Mouse (Mus musculus) forebrain, embryonic 13.5 days (tissue): ENCODE results near the gene Ppm1l. TPM values are rescaled to one million over a fixed set of nuclear protein-coding genes. Genes with fewer than 3 reads are reported as not detected.

Experiments
- ATAC-seq: fragments of 200-750 bp; cut with Nextera tagmentation; 2 replicates; pipeline ENCODE4 v1.8.0; 2017
- H3K27ac ChIP-seq: fragments of 300-500 bp; sonication (generic); 2 replicates; pipeline ENCODE4 v1.5.1; 2015; ENCODE audit warnings: inconsistent platforms, mild to moderate bottlenecking, moderate library complexity
- H3K27me3 ChIP-seq: fragments of 300-500 bp; sonication (generic); 2 replicates; pipeline ENCODE4 v1.6.1; 2015; ENCODE audit warnings: mild to moderate bottlenecking, inconsistent platforms
- H3K36me3 ChIP-seq: fragments of 300-500 bp; sonication (generic); 2 replicates; pipeline ENCODE4 v1.6.1; 2015; ENCODE audit warnings: mild to moderate bottlenecking, inconsistent platforms; ENCODE audit not compliant: poor library complexity, severe bottlenecking
- H3K4me1 ChIP-seq: fragments of 300-500 bp; sonication (generic); 2 replicates; pipeline ENCODE4 v1.6.1; 2015; ENCODE audit warnings: inconsistent platforms
- H3K4me2 ChIP-seq: fragments of 300-500 bp; sonication (generic); 2 replicates; pipeline ENCODE4 v1.6.1; 2015; ENCODE audit warnings: inconsistent platforms, mild to moderate bottlenecking, moderate library complexity
- H3K4me3 ChIP-seq: fragments of 300-500 bp; sonication (generic); 2 replicates; pipeline ENCODE4 v1.5.1; 2015; ENCODE audit warnings: mild to moderate bottlenecking, inconsistent platforms
- H3K9ac ChIP-seq: fragments of 300-500 bp; sonication (generic); 2 replicates; pipeline ENCODE4 v1.6.1; 2015; ENCODE audit warnings: mild to moderate bottlenecking, inconsistent platforms
- H3K9me3 ChIP-seq: fragments of 300-500 bp; sonication (generic); replicated peaks from 2 replicates; pipeline ENCODE4 v1.6.1; 2016; ENCODE audit warnings: inconsistent platforms
- WGBS: fragments of 180-500 bp; shearing (Covaris S2); methylation state at CpG from one replicate; pipeline ENCODE4 v1.1.7; 2015; 5-methylcytosine and 5-hydroxymethylcytosine counted together
- polyA plus RNA-seq: library from polyadenylated mRNA; unstranded; fragments of >200 nt; fragmentation: Nextera tagmentation; extraction: Ambion mirVana; gene quantifications from 2 replicates; pipeline ENCODE4 v1.2.1, GENCODE M21; 2015

Gene Ppm1l
- polyA plus RNA-seq, 1 experiment from 2014 or later: 21.1 TPM

GRCm38 (mm10) chr3:69465751-69466150 lies 149.1 kb downstream of the Ppm1l start:
- Histone ChIP-seq H3K4me3 (no peak overlapping the region), H3K4me2 (no peak overlapping the region), H3K4me1 (peaks cover 35% of the 10 kb centered on the region), H3K27me3 (no peaks in the 10 kb centered on the region), H3K36me3 (no peaks in the 10 kb centered on the region), H3K9me3 (no peaks in the 10 kb centered on the region), H3K9ac (no peak overlapping the region), H3K27ac (no peak overlapping the region)
- WGBS: 97% methylated on average over 4 of the region's 4 CpGs
- no peak for ATAC-seq

- H3K9ac ChIP-seq: no peak overlapping the region
- H3K27me3 ChIP-seq: no peaks in the 10 kb centered on the region
- H3K4me2 ChIP-seq: no peak overlapping the region
- H3K9me3 ChIP-seq: no peaks in the 10 kb centered on the region
- H3K36me3 ChIP-seq: no peaks in the 10 kb centered on the region
- H3K27ac ChIP-seq: peak overlapping the region; percentile 31; the same call in 1 of the 2 replicates
- no peak for ATAC-seq
- 42% methylated on average over 9 of the region's 9 CpGs for WGBS
- no peak overlapping the region for H3K4me3 ChIP-seq
- peaks cover 39% of the 10 kb centered on the region for H3K4me1 ChIP-seq
These were observed 151.8 kb downstream of the Ppm1l start for GRCm38 (mm10) chr3:69468280-69469008.

- no peaks in the 10 kb centered on the region for H3K36me3 ChIP-seq
- H3K4me3 ChIP-seq: no peak overlapping the region
- ATAC-seq: peak; percentile 80
- 5% methylated on average over 5 of the region's 6 CpGs for WGBS
- no peak overlapping the region for H3K9ac ChIP-seq
- H3K27me3 ChIP-seq: no peaks in the 10 kb centered on the region
- peak overlapping the region; percentile 67 for H3K27ac ChIP-seq
- H3K4me2 ChIP-seq: peak overlapping the region; percentile 14; the same call in 1 of the 2 replicates
- peaks cover 39% of the 10 kb centered on the region for H3K4me1 ChIP-seq
- H3K9me3 ChIP-seq: no peaks in the 10 kb centered on the region; the same call in 1 of the 2 replicates
These were observed 152.9 kb downstream of the Ppm1l start for GRCm38 (mm10) chr3:69469463-69470141.

- Histone ChIP-seq H3K9ac (no peak overlapping the region), H3K27ac (peak overlapping the region; percentile 67), H3K9me3 (no peaks in the 10 kb centered on the region; the same call in 1 of the 2 replicates), H3K4me1 (peaks cover 39% of the 10 kb centered on the region), H3K4me3 (no peak overlapping the region), H3K27me3 (no peaks in the 10 kb centered on the region), H3K4me2 (peak overlapping the region; percentile 14; the same call in 1 of the 2 replicates), H3K36me3 (no peaks in the 10 kb centered on the region)
- peak; percentile 92 for ATAC-seq
- 43% methylated on average over 11 of the region's 11 CpGs for WGBS
These were observed 153.6 kb downstream of the Ppm1l start for GRCm38 (mm10) chr3:69470142-69470796.

- H3K4me3 ChIP-seq: no peak overlapping the region
- no peak overlapping the region for H3K9ac ChIP-seq
- peaks cover 38% of the 10 kb centered on the region for H3K4me1 ChIP-seq
- H3K27ac ChIP-seq: no peak overlapping the region
- H3K9me3 ChIP-seq: no peaks in the 10 kb centered on the region; the same call in 1 of the 2 replicates
- ATAC-seq: no peak
- H3K36me3 ChIP-seq: no peaks in the 10 kb centered on the region
- H3K4me2 ChIP-seq: no peak overlapping the region
- WGBS: 66% methylated on average over 12 of the region's 12 CpGs
- H3K27me3 ChIP-seq: no peaks in the 10 kb centered on the region
These were observed 159.3 kb downstream of the Ppm1l start for GRCm38 (mm10) chr3:69475850-69476450.

- no peak overlapping the region for H3K9ac ChIP-seq
- no peak for ATAC-seq
- H3K4me3 ChIP-seq: no peak overlapping the region
- H3K4me2 ChIP-seq: no peak overlapping the region
- no peaks in the 10 kb centered on the region for H3K9me3 ChIP-seq
- peaks cover 45% of the 10 kb centered on the region for H3K4me1 ChIP-seq
- 53% methylated on average over 3 of the region's 3 CpGs for whole genome bisulfite sequencing
- H3K36me3 ChIP-seq: no peaks in the 10 kb centered on the region
- H3K27me3 ChIP-seq: no peaks in the 10 kb centered on the region
- no peak overlapping the region for H3K27ac ChIP-seq
These were observed 163.3 kb downstream of the Ppm1l start for GRCm38 (mm10) chr3:69479937-69480336.

GRCm38 (mm10) chr3:69481835-69482234 lies 165.2 kb downstream of the Ppm1l start:
- H3K4me2 ChIP-seq: no peak overlapping the region
- 32% methylated on average over 4 of the region's 4 CpGs for WGBS
- ATAC-seq: peak; percentile 80
- no peaks in the 10 kb centered on the region for H3K36me3 ChIP-seq
- H3K27me3 ChIP-seq: no peaks in the 10 kb centered on the region
- no peak overlapping the region for H3K27ac ChIP-seq
- no peaks in the 10 kb centered on the region for H3K9me3 ChIP-seq
- H3K9ac ChIP-seq: no peak overlapping the region
- H3K4me1 ChIP-seq: peaks cover 37% of the 10 kb centered on the region
- no peak overlapping the region for H3K4me3 ChIP-seq

- Histone ChIP-seq H3K9ac (no peak overlapping the region), H3K4me3 (no peak overlapping the region), H3K27me3 (no peaks in the 10 kb centered on the region), H3K27ac (no peak overlapping the region), H3K4me2 (no peak overlapping the region), H3K9me3 (no peaks in the 10 kb centered on the region), H3K4me1 (peaks cover 31% of the 10 kb centered on the region), H3K36me3 (no peaks in the 10 kb centered on the region)
- ATAC-seq: 0 out of 2 replicates have a peak, but pooled peaks have one; percentile 7
- 73% methylated on average over 13 of the region's 13 CpGs for WGBS
These were observed 167.4 kb downstream of the Ppm1l start for GRCm38 (mm10) chr3:69484006-69484574.

- Histone ChIP-seq H3K9me3 (no peaks in the 10 kb centered on the region), H3K27ac (0 out of 2 replicates have a peak overlapping the region, but pooled peaks have one; percentile 0), H3K4me3 (no peak overlapping the region), H3K9ac (no peak overlapping the region), H3K4me1 (peaks cover 29% of the 10 kb centered on the region), H3K36me3 (no peaks in the 10 kb centered on the region), H3K27me3 (no peaks in the 10 kb centered on the region), H3K4me2 (no peak overlapping the region)
- WGBS: 81% methylated on average over 4 of the region's 4 CpGs
- ATAC-seq: no peak
These were observed 167.9 kb downstream of the Ppm1l start for GRCm38 (mm10) chr3:69484582-69484981.

GRCm38 (mm10) chr3:69485347-69485746 lies 168.7 kb downstream of the Ppm1l start:
- ATAC-seq: no peak
- Histone ChIP-seq H3K9ac (no peak overlapping the region), H3K4me3 (no peak overlapping the region), H3K4me2 (no peak overlapping the region), H3K9me3 (no peaks in the 10 kb centered on the region), H3K4me1 (peaks cover 21% of the 10 kb centered on the region), H3K36me3 (no peaks in the 10 kb centered on the region), H3K27ac (no peak overlapping the region), H3K27me3 (no peaks in the 10 kb centered on the region)
- 91% methylated on average over 3 of the region's 3 CpGs for WGBS

- Histone ChIP-seq H3K27me3 (no peaks in the 10 kb centered on the region), H3K4me1 (peaks cover 17% of the 10 kb centered on the region), H3K4me3 (no peak overlapping the region), H3K27ac (no peak overlapping the region), H3K4me2 (no peak overlapping the region), H3K9me3 (no peaks in the 10 kb centered on the region), H3K36me3 (no peaks in the 10 kb centered on the region), H3K9ac (no peak overlapping the region)
- 85% methylated on average over 2 of the region's 2 CpGs for WGBS
- no peak for ATAC-seq
These were observed 169.1 kb downstream of the Ppm1l start for GRCm38 (mm10) chr3:69485756-69486155.
